In the genomic region with DNA sequence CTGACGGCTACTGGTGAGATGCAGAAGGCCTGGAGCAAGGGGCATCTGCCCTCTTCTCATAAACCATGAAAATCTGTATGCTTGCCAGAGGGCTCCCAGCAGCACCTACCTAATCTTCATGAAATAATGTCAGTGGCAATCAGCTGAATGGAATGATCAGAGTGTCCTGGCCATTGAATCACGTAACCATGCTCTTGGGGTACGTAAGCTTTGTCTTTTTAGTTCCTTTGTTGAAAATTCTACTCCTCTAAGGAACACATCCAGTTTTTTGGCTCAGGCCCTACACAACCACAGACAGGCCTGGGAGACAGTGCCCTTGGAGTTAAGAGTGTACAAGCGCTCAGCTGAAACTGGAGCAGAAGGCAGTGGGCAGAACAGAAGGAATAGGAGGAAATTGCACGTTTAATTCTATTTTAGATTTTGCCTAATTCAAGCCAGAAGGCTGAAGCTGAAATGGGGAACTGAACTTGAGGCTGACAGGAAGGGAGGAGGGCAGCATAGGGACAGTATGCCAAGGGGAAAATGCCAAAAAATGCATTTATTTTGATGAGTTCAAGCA, we compare ENCODE assay signal across 10 mouse cellular contexts.
DNase-seq lines count a peak whose midpoint lies in the region; ATAC-seq and TF ChIP-seq lines count a peak whose summit lies in the region.
"Had no signal": no experiment of that assay in that cellular context is flagged by ENCODE, and none has a peak within 500 bp of the region (broad histone marks: within the 10 kb centered on the region; RNA-seq: fewer than 3 reads in every experiment).

No protein-coding gene starts in this region.

- peaks cover 57% of the 10 kb centered on the region for H3K36me3 ChIP-seq in forebrain, postnatal 0 days (ENCODE audit: insufficient read depth)
- no peaks in the 10 kb centered on the region for H3K36me3 ChIP-seq in forebrain, embryonic 11.5 days (ENCODE audit: control insufficient read depth, insufficient read depth, low read length)
- H3K36me3 ChIP-seq in midbrain, embryonic 10.5 days = peaks cover 49% of the 10 kb centered on the region

- H3K4me3 ChIP-seq in forebrain, postnatal 0 days (ENCODE audit: low read depth, low read length) = no peak overlapping the region
- no peak overlapping the region for H3K4me3 ChIP-seq in forebrain, embryonic 11.5 days (ENCODE audit: low read depth, low read length)
- H3K4me3 ChIP-seq in midbrain, embryonic 10.5 days = no peak overlapping the region
- H3K4me3 ChIP-seq: hindbrain, embryonic 13.5 days had no signal

- peak; percentile 82 for ATAC-seq in forebrain, postnatal 0 days
- ATAC-seq in forebrain, embryonic 11.5 days (replicated peaks; ENCODE audit: low FRiP score) = no peak

- WGBS in forebrain, postnatal 0 days = 60% methylated on average over 5 of the region's 5 CpGs
- 88% methylated on average over 5 of the region's 5 CpGs for WGBS in forebrain, embryonic 11.5 days
- 91% methylated on average over 5 of the region's 5 CpGs for WGBS in midbrain, embryonic 10.5 days

- no peaks in the 10 kb centered on the region for H3K27me3 ChIP-seq in forebrain, postnatal 0 days (ENCODE audit: insufficient read depth, low read length)
- no peaks in the 10 kb centered on the region for H3K27me3 ChIP-seq in forebrain, embryonic 11.5 days (ENCODE audit: control insufficient read depth, insufficient read depth, low read length)
- no peaks in the 10 kb centered on the region for H3K27me3 ChIP-seq in midbrain, embryonic 10.5 days (ENCODE audit: low read depth, poor library complexity, severe bottlenecking)
- H3K27me3 ChIP-seq: hindbrain, embryonic 13.5 days had no signal

- no peaks in the 10 kb centered on the region for H3K9me3 ChIP-seq in forebrain, postnatal 0 days (ENCODE audit: low read length)
- H3K9me3 ChIP-seq in forebrain, embryonic 11.5 days (ENCODE audit: control insufficient read depth, low read length) = no peaks in the 10 kb centered on the region
- H3K9me3 ChIP-seq in midbrain, embryonic 10.5 days (replicated peaks) = no peaks in the 10 kb centered on the region
- H3K9me3 ChIP-seq: hindbrain, embryonic 13.5 days had no signal

- H3K4me2 ChIP-seq in forebrain, postnatal 0 days (ENCODE audit: low read depth) = no peak overlapping the region
- H3K4me2 ChIP-seq in forebrain, embryonic 11.5 days (ENCODE audit: low read depth, low read length, severe bottlenecking) = no peak overlapping the region
- H3K4me2 ChIP-seq: hindbrain, embryonic 13.5 days; midbrain, embryonic 11.5 days had no signal

- no peak overlapping the region for H3K9ac ChIP-seq in forebrain, postnatal 0 days
- H3K9ac ChIP-seq in forebrain, embryonic 11.5 days (ENCODE audit: low read length) = no peak overlapping the region
- H3K9ac ChIP-seq: hindbrain, embryonic 13.5 days had no signal

- DNase-seq in forebrain, postnatal 0 days = peak; percentile 37
- no peak for DNase-seq in forebrain, embryonic 11.5 days (ENCODE audit: low spot score)
- DNase-seq in right cerebral cortex, adult 18-20 months = peak; percentile 47
- DNase-seq in right cerebral cortex, postnatal 4 days = no peak
- peak; percentile 44 for DNase-seq in layer of hippocampus, adult 9-10 months (ENCODE audit: low spot score)
- DNase-seq in adrenal gland, postnatal 25 days = no peak
- DNase-seq in natural killer cell, adult 2 months (ENCODE audit: low spot score in 2 of 2) = no peak
- DNase-seq in midbrain, embryonic 10.5 days (ENCODE audit: low spot score) = no peak

- no peak for TF ChIP-seq CTCF in forebrain, postnatal 0 days (IDR thresholded peaks at IDR 0.05; ENCODE audit: low read depth)

- H3K4me1 ChIP-seq in forebrain, postnatal 0 days (ENCODE audit: insufficient read depth) = no peaks in the 10 kb centered on the region; the same call in 1 of the 2 replicates
- no peaks in the 10 kb centered on the region for H3K4me1 ChIP-seq in forebrain, embryonic 11.5 days (replicated peaks; ENCODE audit: control insufficient read depth, insufficient read depth, low read length)
- no peaks in the 10 kb centered on the region for H3K4me1 ChIP-seq in midbrain, embryonic 10.5 days
- H3K4me1 ChIP-seq: hindbrain, embryonic 13.5 days had no signal

- no peak overlapping the region for H3K27ac ChIP-seq in forebrain, postnatal 0 days (ENCODE audit: low read depth, low read length)
- no peak overlapping the region for H3K27ac ChIP-seq in forebrain, embryonic 11.5 days (ENCODE audit: low read depth, low read length)
- no peak overlapping the region for H3K27ac ChIP-seq in midbrain, embryonic 10.5 days (replicated peaks)
- H3K27ac ChIP-seq: hindbrain, embryonic 13.5 days had no signal

Comparison
In these comparisons a context has a peak if more than half of its experiments do, and no peak if none do; other contexts are left out.
1. DNase-seq: peak in forebrain, postnatal 0 days (single experiment), right cerebral cortex, adult 18-20 months (single experiment) and layer of hippocampus, adult 9-10 months (single experiment); none in forebrain, embryonic 11.5 days (single experiment), right cerebral cortex, postnatal 4 days (single experiment), adrenal gland, postnatal 25 days (single experiment), natural killer cell, adult 2 months (0 of 2) and midbrain, embryonic 10.5 days (single experiment).